Mouse (Mus musculus) neutrophil, adult 5-6 weeks (primary cell): ENCODE results near the gene Ezr. TPM values are rescaled to one million over a fixed set of nuclear protein-coding genes. Genes with fewer than 3 reads are reported as not detected.
"Not testable (repeated sequence)": the region's sequence is repeated elsewhere in the genome, so short reads cannot be mapped to it uniquely, and the experiment has no call there.

ENCODE experiments used
- ATAC-seq: fragments of 151-379, 151-347 bp; 2 replicates; pipeline ENCODE4 v1.8.0; 2017; ENCODE audit warnings: mild to moderate bottlenecking, moderate TSS enrichment; ENCODE audit not compliant: insufficient number of reproducible peaks, poor library complexity, low FRiP score, severe bottlenecking; ENCODE audit errors: extremely low read depth
- total RNA-seq: library from RNA; stranded (forward); fragments of 200-1000 nt; gene quantifications from 2 replicates; pipeline ENCODE4 v1.2.3, GENCODE M21; 2017

Ezr gene
- total RNA-seq, 1 experiment from 2014 or later, result 692 TPM

DNA sequence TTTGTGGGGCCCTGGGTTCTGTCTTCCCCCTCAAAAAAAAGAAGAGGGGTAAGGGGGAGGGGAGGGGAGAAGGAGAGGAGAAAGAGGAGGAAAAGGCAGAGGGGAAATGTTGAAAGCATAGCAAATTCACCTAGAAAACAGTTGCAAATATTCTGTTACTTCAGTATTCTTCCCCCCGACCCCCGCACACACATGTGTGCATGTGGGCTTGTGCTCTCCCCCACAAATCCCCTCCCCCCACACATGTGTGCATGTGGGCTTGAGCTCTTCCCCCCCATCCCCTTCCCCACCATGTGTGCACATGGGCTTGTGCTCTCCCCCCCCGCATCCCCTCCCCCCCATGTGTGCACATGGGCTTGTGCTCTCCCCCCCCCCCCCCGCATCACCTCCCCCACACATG, 93.2 kb downstream of the Ezr start:
- not testable (repeated sequence) for ATAC-seq

Other genes starting within 250 kb of the Ezr start
- 68.3 and 93.6 TPM in 2 replicates for gene Dynlt1c, start 181.1 kb downstream of the Ezr start, total RNA-seq
- gene Dynlt1f, start 126.9 kb downstream of the Ezr start, total RNA-seq, result 122 and 128 TPM in 2 replicates
- 5.5 and 6.4 TPM in 2 replicates for gene Sytl3, start 123.7 kb downstream of the Ezr start, total RNA-seq
- gene Rsph3b, start 165.9 kb upstream of the Ezr start, total RNA-seq, result 17.2 and 18.4 TPM in 2 replicates
- 33.5 and 39.3 TPM in 2 replicates for gene Tagap1, start 178.4 kb upstream of the Ezr start, total RNA-seq
- 302 and 381 TPM in 2 replicates for gene Rnaset2b, start 187.8 kb upstream of the Ezr start, total RNA-seq
- gene Gm49721, start 196.1 kb upstream of the Ezr start, total RNA-seq, result 2.6 and 2.9 TPM in 2 replicates
- gene Gm1604a, start 242.8 kb upstream of the Ezr start, total RNA-seq, result not detected in 2 replicates